Mouse (Mus musculus) heart, embryonic 10.5 days (tissue): ENCODE measurements around the gene Cmtm1. TPM values are rescaled to one million over a fixed set of nuclear protein-coding genes. Genes with fewer than 3 reads are reported as not detected.
"Not testable (repeated sequence)": the region's sequence is repeated elsewhere in the genome, so short reads cannot be mapped to it uniquely, and the experiment has no call there.

Source experiments
- DNase-seq: peaks from one replicate; pipeline ENCODE4 v3.0.0-alpha.2; 2017; ENCODE audit warnings: low spot score
- H3K27ac ChIP-seq: fragments of 300-500 bp; sonication (generic); 2 replicates; pipeline ENCODE4 v1.5.1; 2016; ENCODE audit warnings: mild to moderate bottlenecking
- H3K27me3 ChIP-seq: fragments of 300-500 bp; sonication (generic); 2 replicates; pipeline ENCODE4 v1.6.1; 2016; ENCODE audit warnings: mild to moderate bottlenecking; ENCODE audit not compliant: poor library complexity, insufficient read depth, severe bottlenecking
- H3K36me3 ChIP-seq: fragments of 300-500 bp; sonication (generic); 2 replicates; pipeline ENCODE4 v1.6.1; 2016; ENCODE audit warnings: mild to moderate bottlenecking, moderate library complexity
- H3K4me1 ChIP-seq: fragments of 300-500 bp; sonication (generic); 2 replicates; pipeline ENCODE4 v1.6.1; 2016; ENCODE audit warnings: mild to moderate bottlenecking
- H3K4me3 ChIP-seq: fragments of 300-500 bp; sonication (generic); 2 replicates; pipeline ENCODE4 v1.5.1; 2016; ENCODE audit warnings: mild to moderate bottlenecking, moderate library complexity
- H3K9me3 ChIP-seq: fragments of 300-500 bp; sonication (generic); 2 replicates; pipeline ENCODE4 v1.6.1; 2016; ENCODE audit warnings: mild to moderate bottlenecking, moderate library complexity
- WGBS: fragments of 180-500 bp; shearing (Covaris S2); methylation state at CpG from one replicate; pipeline ENCODE4 v1.1.7; 2016; 5-methylcytosine and 5-hydroxymethylcytosine counted together
- polyA plus RNA-seq: library from polyadenylated mRNA; unstranded; fragments of >200 nt; fragmentation: Nextera tagmentation; extraction: Ambion mirVana; gene quantifications from 2 replicates; pipeline ENCODE4 v1.2.1, GENCODE M21; 2016

Gene Cmtm1
- polyA plus RNA-seq, 1 experiment from 2014 or later: not detected

DNA sequence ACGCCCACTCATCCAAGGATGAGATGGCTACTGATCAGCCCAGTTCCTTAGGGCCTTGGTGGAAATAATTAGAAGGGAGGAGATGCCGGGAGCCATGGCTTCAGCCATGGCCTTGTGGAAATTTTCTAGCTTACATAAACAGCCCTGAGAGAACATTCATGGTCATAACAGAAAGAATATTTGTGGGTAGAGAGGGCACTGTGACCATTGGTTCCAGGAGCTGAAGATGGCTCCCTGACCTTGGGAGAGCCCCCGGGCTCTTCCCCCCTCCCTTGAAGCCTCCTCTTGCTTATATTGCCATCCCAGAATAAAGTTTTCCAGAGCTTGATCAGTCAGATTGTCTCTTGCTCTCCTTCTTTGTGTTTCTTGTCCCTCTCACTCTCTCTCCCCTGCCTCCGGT lies 7.4 kb downstream of the Cmtm1 start:
- H3K4me3 ChIP-seq, H3K27ac ChIP-seq, H3K36me3 ChIP-seq, H3K9me3 ChIP-seq, H3K4me1 ChIP-seq, H3K27me3 ChIP-seq: not testable (repeated sequence)
- 84% methylated on average over 4 of the region's 4 CpGs for WGBS
- peak; percentile 25 for DNase-seq

DNA sequence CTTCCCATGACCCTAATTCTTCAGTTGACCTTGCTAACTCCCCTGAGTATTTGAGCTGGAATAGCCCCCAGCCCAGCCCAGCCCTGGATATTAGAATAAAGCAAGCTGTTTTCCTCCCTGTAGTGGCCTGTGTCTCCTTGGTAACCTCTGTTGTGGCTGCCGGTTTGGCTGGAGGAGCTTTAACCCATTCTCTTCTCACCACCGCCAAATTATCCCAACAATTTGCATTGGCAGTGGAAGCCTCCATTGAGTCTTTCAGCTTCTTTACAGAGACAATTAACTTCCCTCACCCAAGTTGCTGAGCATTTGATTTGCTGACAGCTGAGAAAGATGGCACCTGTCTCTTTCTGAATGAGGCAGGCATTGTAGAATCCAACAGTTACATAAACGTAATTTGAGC lies 8.4 kb downstream of the Cmtm1 start:
- H3K4me1 ChIP-seq, H3K27ac ChIP-seq, H3K9me3 ChIP-seq, H3K4me3 ChIP-seq, H3K36me3 ChIP-seq, H3K27me3 ChIP-seq, DNase-seq: not testable (repeated sequence)
- 24% methylated on average over 3 of the region's 3 CpGs for WGBS

DNA sequence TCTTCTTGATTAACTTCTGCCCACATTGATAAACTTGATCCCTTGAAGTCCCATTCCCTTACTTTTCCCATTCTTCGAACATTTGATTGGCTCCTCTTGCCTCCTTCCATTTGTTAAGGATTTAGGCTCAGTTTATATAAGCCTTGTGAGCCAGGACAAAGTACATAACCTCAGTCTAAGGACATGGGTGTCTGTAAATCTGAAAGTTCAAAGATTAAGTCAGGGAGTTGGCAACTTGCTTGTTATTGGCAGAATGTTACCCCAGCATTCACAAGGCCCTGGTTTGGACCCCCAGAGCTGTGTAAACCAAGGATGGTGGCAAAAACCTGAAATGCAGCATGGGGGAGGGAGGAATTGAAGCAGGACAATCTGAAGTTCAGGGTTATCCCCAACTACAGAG lies 15.5 kb downstream of the Cmtm1 start:
- WGBS: 79% methylated on average over 1 of the region's 1 CpGs
- no peaks in the 10 kb centered on the region for H3K9me3 ChIP-seq
- no peak for DNase-seq
- H3K4me1 ChIP-seq: no peaks in the 10 kb centered on the region
- H3K27ac ChIP-seq: no peak overlapping the region
- no peak overlapping the region for H3K4me3 ChIP-seq
- H3K27me3 ChIP-seq: no peaks in the 10 kb centered on the region
- no peaks in the 10 kb centered on the region for H3K36me3 ChIP-seq

DNA sequence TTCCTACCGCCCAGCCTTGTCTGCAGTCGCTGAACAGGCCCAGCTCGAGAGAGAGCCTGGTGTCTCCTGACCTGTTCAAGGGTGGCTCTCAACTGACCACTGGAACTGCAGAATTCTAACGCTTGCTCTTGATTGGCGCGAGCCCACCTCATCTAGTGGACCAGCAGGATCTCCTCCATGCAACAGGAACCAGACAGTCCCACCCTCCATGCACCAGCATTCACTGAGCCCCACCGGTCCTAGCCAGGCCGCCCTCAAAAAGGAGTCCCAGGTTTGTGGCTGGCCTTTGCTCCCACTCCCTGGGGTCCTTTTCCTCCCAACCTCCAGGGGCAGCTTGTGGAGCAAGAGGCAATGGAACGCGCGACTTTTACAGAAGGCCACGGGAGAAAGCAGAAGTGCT lies 16.9 kb downstream of the Cmtm1 start, which contains the start of gene Cmtm2a:
TSS of gene Cmtm2a (minus strand) at position 101 of the 400 bp plus-strand sequence.
- not testable (repeated sequence) for H3K27me3 ChIP-seq, H3K27ac ChIP-seq, H3K9me3 ChIP-seq, H3K4me3 ChIP-seq, H3K4me1 ChIP-seq, H3K36me3 ChIP-seq, DNase-seq
- WGBS: 81% methylated on average over 12 of the region's 12 CpGs

DNA sequence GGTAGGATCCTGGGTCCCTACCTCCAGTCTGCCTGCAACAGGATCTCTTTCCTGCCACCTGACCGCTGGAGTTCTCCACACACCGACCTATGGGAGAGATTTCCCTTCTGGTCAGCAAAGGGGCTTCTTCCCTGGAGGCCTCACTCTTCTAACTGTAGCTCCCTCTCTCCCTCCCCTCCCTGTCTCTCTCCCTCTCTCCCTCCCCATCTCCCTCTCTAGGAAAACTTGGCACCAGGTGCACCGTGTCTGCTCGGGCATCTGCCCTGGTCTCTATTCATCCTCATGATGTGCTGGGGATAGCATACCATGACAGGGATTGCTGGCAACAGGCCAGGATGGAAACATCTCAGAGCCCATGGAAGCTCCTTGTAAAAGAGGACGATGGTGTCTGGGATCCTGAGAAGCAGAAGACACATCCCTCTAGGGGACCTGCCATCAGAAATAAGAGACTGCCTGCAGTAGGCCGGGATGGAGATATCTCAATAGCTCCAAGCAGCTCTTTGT lies 41.0 kb downstream of the Cmtm1 start:
- Histone ChIP-seq H3K4me3 (no peak overlapping the region), H3K27ac (no peak overlapping the region), H3K9me3 (no peaks in the 10 kb centered on the region), H3K36me3 (peaks cover 9% of the 10 kb centered on the region), H3K4me1 (no peaks in the 10 kb centered on the region), H3K27me3 (no peaks in the 10 kb centered on the region)
- DNase-seq: peak; percentile 63
- WGBS: 80% methylated on average over 6 of the region's 6 CpGs

DNA sequence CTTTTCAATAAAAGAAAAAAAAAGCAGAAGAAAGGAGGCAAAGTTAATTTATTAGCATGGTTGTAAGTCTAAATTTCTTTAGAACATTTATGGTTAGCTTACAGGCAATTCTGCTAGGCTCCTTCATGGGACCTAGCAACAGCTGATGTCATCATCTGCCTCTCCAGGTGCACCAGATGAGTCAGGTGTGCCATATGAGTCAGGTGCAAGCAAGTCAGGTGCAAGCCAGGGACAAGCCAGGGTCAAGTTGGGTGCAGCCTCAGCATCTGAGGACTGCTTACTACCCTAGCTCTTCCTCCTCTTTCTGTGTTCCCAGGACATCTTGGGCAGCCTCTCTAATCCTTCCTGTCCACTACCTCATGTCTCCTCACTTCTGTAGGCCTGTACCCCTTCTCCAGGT lies 41.6 kb downstream of the Cmtm1 start:
- Histone ChIP-seq H3K9me3 (0 out of 2 replicates have a peak, but pooled peaks cover 4% of the 10 kb centered on the region), H3K4me3 (no peak overlapping the region), H3K27me3 (no peaks in the 10 kb centered on the region)

DNA sequence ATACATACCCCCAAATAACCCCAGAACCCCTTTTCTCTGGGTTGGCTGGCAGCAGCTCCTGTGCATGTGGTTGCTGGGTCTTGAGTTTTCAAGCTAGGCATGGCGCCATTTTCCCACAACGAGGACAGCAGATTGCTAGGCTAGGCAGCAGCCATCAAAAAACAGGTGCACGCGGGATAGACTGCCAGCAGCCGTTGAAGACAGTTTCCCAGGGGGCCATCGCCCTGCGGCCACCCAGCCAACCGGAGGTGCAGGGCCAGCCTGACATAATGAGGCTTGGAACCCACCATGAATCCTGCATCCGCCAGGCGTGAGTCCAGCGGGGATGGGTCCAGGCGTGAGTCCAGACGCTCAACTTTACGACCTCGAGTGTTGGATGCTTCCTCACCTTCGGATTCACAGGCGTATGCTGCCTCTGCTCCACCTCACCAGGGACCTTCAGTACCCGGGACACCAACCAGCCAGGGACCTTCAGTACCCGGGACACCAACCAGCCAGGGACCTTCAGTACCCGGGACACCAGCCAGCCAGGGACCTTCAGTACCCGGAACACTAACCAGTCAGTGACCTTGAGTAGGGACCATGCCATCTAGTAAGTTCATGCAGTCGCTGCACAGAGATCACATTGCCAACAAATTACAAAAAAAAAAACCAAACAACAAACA lies 45.5 kb downstream of the Cmtm1 start:
- not testable (repeated sequence) for H3K27me3 ChIP-seq, H3K27ac ChIP-seq, H3K9me3 ChIP-seq, H3K4me3 ChIP-seq, H3K4me1 ChIP-seq
- H3K36me3 ChIP-seq: peaks cover 22% of the 10 kb centered on the region
- WGBS: 95% methylated on average over 22 of the region's 22 CpGs
- DNase-seq: peak; percentile 39

More for the DNA sequence above, 41.6 kb downstream of the Cmtm1 start:
- Histone ChIP-seq H3K4me1 (no peaks in the 10 kb centered on the region), H3K27ac (no peak overlapping the region), H3K36me3 (peaks cover 15% of the 10 kb centered on the region)
- peak; percentile 48 for DNase-seq

DNA sequence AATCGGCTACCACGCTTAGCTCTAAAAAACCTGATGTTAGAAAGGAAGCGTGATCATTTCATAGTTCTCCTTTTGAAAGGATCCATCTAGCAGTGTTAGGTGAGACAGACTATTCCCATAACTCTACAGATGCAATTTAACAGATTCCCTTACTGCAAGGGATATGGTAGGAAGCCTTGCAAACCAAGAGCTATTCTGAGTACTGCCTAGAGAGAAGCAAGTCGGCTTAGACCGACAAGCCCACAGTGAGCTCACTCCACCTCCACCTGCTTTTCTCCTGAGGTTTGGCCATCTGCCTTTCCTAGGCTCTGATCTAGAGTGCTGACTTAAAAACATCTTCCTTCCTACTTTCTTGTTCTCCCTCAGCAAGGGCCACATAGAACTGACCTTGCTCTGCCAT lies 48.1 kb downstream of the Cmtm1 start:
- not testable (repeated sequence) for DNase-seq, H3K4me3 ChIP-seq
- WGBS: 96% methylated on average over 5 of the region's 5 CpGs

DNA sequence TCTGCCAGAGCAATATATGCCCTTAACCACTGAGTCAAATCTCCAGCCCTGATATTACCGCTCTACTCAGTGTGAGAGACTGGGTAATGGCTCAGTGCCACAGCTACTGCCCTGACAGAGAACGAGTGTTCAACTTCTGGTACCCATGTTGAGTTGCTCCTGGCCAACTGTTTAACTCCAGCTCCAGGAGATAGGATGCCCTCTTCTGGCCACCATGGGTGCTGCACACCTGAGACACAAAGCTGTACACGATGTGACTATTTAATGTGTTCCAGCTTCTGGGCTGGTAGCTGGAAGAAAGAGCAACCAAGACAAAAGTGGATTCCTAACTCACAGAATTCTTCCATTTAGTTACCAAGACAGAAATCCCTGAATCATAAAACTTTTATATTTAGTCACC lies 56.9 kb downstream of the Cmtm1 start:
- Histone ChIP-seq H3K36me3 (peaks cover 8% of the 10 kb centered on the region), H3K9me3 (no peaks in the 10 kb centered on the region), H3K27ac (no peak overlapping the region), H3K27me3 (no peaks in the 10 kb centered on the region), H3K4me1 (peaks cover 10% of the 10 kb centered on the region), H3K4me3 (no peak overlapping the region)
- DNase-seq: peak; percentile 74
- WGBS: 88% methylated on average over 3 of the region's 3 CpGs

More for the DNA sequence above, 48.1 kb downstream of the Cmtm1 start:
- H3K36me3 ChIP-seq: peaks cover 44% of the 10 kb centered on the region
- not testable (repeated sequence) for H3K27me3 ChIP-seq, H3K4me1 ChIP-seq, H3K9me3 ChIP-seq, H3K27ac ChIP-seq

DNA sequence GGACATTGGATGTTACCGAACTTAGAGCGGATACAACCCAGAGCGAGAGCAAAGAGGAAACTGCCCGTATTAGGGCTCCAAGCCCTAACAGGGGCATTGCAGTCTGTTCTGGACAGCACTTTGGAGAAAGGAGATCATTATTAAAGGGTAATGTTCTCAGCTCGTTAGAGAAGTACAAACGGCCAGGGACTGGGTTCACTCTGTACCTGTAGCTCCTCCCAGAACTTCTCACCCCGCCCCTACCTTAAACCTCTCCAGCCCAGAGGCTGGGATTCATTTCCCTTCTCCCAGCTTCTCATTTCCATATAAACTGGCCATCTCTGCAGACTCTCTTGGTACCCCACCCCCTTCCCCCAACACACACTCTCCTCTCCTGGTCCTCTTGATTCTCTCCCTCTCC lies 58.5 kb downstream of the Cmtm1 start:
- under 1% methylated on average over 7 of the region's 7 CpGs for WGBS
- no peak for DNase-seq
- H3K9me3 ChIP-seq: no peaks in the 10 kb centered on the region
- peak overlapping the region; percentile 90 for H3K27ac ChIP-seq
- no peaks in the 10 kb centered on the region for H3K36me3 ChIP-seq
- H3K4me3 ChIP-seq: peak overlapping the region; percentile 79
- H3K4me1 ChIP-seq: peaks cover 23% of the 10 kb centered on the region
- H3K27me3 ChIP-seq: no peaks in the 10 kb centered on the region

DNA sequence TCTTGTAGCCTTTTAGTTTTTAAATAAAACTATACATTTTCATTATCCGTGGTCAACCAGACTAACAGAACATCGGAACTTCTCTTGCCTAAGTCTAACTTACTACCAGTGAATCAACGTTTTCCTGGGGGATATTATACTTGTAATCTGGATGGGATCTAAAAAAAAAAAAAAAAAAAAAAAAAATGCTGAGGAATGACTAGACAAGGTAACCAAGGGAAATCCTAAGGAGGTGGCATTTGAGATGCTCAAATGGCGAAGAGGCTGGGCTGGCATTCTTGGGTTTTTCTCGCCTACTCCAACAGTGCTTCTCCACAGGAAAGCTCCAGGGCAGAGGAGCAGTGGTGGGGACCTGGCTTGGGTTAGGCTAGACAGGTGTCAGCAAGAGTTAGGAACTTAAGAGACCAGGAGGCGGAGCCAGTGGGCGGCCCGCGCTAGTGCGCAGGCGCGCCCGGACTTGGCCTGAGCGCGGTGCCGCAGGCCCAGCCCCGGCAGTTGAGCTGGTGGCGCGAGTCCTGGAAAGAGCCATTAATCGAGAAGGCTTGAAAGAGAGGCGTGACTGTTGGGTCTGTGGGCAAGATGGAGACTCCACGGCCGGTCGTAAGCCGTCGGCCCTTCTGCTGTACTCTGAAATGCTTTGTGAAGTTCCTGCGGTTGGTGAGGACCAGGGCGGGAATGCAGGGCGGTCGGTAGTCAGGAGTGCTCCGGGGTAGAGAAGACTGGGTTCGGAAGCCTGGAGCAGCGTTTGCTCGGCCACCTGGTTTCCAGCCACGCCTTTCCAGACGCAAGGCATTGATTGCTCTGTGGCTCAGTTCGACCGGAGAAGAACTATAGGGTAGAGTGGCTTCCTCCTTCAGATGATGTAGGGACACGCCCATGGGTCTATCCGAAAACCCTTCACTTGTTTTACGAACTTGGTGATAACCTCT lies 59.2 kb downstream of the Cmtm1 start, which contains the start of gene Cklf:
TSS of gene Cklf (plus strand) at position 423 of the 929 bp plus-strand sequence.
- Histone ChIP-seq H3K27me3 (no peaks in the 10 kb centered on the region), H3K4me3 (peak within 1 kb of the TSS; percentile 79), H3K27ac (peak within 1 kb of the TSS; percentile 90), H3K36me3 (no peaks in the 10 kb centered on the region), H3K9me3 (no peaks in the 10 kb centered on the region), H3K4me1 (peaks cover 23% of the 10 kb centered on the region)
- 4% methylated on average over 41 of the region's 41 CpGs for WGBS
- DNase-seq: peak; percentile 94

DNA sequence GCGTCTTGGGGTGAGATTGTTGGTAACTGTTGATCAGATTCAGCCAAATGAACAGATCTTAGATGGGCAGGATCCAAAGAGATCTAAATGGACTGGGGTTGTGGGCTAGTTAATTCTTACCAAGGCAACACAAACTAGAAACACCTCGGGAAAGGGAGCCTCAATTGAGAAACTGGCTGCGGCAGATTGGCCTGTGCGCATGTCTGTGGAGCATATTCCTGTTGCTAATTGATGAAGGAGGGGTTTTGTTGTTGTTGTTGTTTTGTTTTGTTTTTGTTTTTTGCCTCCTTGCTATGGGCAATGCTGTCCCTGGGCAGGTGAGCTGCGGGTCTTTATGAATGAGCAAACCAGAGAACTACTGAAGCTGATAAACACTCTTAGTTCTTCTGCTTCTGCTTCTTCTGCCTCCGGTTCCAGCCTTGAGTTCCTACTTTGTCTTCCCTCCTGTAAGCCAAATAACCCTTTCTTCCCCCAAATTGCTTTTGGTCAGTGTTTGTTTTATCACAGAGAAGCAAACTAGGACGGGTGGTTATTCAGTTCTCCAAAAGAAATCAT lies 60.4 kb downstream of the Cmtm1 start:
- Histone ChIP-seq H3K4me3 (no peak overlapping the region), H3K9me3 (no peaks in the 10 kb centered on the region), H3K27me3 (no peaks in the 10 kb centered on the region), H3K36me3 (no peaks in the 10 kb centered on the region; the same call in 1 of the 2 replicates), H3K4me1 (peaks cover 23% of the 10 kb centered on the region), H3K27ac (no peak overlapping the region)
- DNase-seq: no peak
- WGBS: 81% methylated on average over 7 of the region's 7 CpGs

DNA sequence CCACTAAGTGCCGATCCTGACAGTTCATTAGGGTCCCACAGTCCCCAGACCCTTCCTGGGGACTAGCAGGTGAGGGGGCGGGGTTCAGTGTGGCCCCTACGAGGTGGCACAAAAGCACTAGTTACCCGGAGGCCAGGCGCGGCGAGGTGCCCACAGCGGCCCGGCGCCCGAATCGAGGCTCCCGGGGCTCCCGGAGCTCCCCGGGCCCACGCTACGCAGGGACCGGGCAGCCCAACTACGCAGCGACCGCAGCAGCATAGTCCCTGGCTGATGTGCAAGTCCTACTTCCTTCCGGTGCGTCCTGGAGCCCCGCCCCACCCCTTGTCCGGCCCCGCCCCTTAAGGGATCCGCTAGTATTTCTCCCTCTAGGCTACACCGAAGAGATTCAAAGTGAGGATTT lies 61.7 kb downstream of the Cmtm1 start, which contains the start of gene Tk2:
TSS of gene Tk2 (minus strand) at position 283 of the 400 bp plus-strand sequence.
- Histone ChIP-seq H3K4me3 (peak within 1 kb of the TSS; percentile 81), H3K27ac (peak within 1 kb of the TSS; percentile 90), H3K9me3 (no peaks in the 10 kb centered on the region), H3K36me3 (no peaks in the 10 kb centered on the region; the same call in 1 of the 2 replicates), H3K27me3 (no peaks in the 10 kb centered on the region), H3K4me1 (peaks cover 23% of the 10 kb centered on the region)
- DNase-seq: peak; percentile 94
- under 1% methylated on average over 28 of the region's 28 CpGs for WGBS
